Mouse (Mus musculus): Measurements from ENCODE around the gene Nlgn2. TPM values are rescaled to one million over a fixed set of nuclear protein-coding genes. Genes with fewer than 3 reads are reported as not detected.

Nlgn2 gene
- 100 to 1,000 TPM; 220 to 226 TPM for total RNA-seq (2021)
- long read RNA-seq, experiment 1, partial matches to known transcripts, result 0 of 54 reads
- long read RNA-seq, experiment 1, other reads (novel, unspliced or antisense), result 54 of 54 reads
- long read RNA-seq, experiment 2, partial matches to known transcripts, result 1 of 94 reads
- long read RNA-seq, experiment 2, other reads (novel, unspliced or antisense), result 93 of 94 reads

- no peak for DNase-seq (ENCODE audit: low spot score in 2 of 2)
These were observed at the start of gene Nlgn2 for GRCm38 (mm10) chr11:69837604-69837951. Gene Nlgn2 (minus strand): TSS chr11:69837784.

- no peak for DNase-seq (ENCODE audit: low spot score in 2 of 2)
These were observed 49.5 kb upstream of the Nlgn2 start for GRCm38 (mm10) chr11:69886907-69887635.

DNA sequence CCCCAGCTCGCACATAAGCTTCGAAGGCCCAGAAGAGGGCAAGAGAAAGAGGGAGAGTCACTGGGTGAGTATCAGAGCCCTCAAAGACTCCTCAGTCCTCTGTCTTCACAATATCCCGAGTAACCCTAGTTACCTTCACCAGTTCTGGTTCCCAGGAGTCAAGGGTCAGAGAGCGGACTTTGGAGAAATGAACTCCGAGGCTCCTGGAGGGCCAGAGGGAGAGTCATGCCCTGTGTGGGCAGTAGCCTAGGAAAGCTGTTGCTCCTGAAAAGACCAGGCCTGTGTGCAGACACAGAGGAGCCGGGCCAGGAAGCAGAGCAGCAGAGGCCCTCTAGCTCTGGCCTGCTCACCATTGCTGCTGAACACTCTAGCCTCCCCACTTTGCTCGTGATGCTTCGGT lies 47.1 kb upstream of the Nlgn2 start:
- DNase-seq (ENCODE audit: low spot score in 2 of 2), result no peak

DNA sequence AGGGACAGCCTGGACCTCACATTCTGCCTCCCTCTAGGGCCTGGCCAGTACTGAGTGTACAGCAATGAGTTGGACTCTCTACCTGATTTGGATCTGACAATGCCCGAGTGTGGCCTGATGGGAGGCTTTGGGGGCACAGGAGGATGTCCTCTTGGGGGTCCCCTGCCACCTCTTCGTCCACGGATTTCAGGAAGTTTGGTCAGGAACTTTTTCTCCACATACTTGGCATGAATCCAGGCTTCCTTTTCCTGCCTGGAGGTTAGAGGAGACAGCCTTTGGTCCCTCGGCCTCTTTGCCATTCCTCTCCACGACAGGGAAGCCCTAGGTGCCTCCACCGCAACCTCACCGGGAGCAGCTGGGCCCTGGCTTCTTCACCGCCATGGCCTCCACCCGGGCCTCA lies 46.7 kb upstream of the Nlgn2 start:
- DNase-seq (ENCODE audit: low spot score in 2 of 2), result no peak

GRCm38 (mm10) chr11:69883527-69884151 lies 46.1 kb upstream of the Nlgn2 start:
- DNase-seq (ENCODE audit: low spot score in 2 of 2), result no peak

DNA sequence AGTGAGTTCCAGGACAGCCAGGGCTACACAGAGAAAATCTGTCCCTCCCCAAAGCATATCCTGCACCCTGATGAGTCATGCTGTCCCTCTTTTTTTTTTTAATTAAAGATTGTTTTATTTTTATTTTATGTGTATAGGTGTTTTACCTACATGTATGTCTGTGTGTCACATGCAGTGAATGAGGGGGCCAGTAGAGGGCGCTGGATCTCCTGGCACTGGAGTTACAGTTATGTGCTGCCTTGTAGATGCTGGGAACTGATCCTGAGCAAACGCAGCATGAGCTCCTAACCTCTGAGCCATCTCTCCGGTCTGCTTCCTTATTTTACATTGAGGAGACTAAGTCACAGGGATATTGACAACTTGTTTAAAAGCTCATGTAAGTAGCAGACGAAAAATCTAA lies 45.5 kb upstream of the Nlgn2 start:
- no peak for DNase-seq (ENCODE audit: low spot score in 2 of 2)

GRCm38 (mm10) chr11:69881787-69882670 lies 44.4 kb upstream of the Nlgn2 start:
- DNase-seq (ENCODE audit: low spot score in 2 of 2), result no peak

- DNase-seq (ENCODE audit: low spot score in 2 of 2), result peak; percentile 57 to 72
These were observed 43.4 kb upstream of the Nlgn2 start, which contains the start of gene Kctd11 for GRCm38 (mm10) chr11:69880853-69881603. Gene Kctd11 (minus strand): TSS chr11:69881406.

DNA sequence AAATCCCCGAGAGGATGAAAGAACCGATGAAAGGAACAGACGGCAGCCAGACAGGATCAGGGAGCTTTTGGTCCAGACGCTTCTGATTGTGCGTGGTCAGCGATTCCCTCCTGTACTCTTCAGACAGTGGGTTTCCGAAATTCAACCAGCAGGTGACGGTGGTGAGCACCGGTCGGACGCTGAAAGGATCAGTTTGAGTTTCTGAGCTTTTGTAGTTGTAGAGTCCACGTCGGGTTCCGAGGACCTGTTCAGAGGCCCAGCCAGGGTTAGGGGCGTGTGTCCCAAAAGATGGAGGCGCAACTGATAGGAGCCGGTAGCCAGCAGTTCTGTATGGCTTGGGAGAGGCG lies 42.9 kb upstream of the Nlgn2 start:
- peak; percentile 36 to 47 for DNase-seq (ENCODE audit: low spot score in 2 of 2)

GRCm38 (mm10) chr11:69879711-69880110 lies 42.1 kb upstream of the Nlgn2 start:
- no peak for DNase-seq (ENCODE audit: low spot score in 2 of 2)

DNA sequence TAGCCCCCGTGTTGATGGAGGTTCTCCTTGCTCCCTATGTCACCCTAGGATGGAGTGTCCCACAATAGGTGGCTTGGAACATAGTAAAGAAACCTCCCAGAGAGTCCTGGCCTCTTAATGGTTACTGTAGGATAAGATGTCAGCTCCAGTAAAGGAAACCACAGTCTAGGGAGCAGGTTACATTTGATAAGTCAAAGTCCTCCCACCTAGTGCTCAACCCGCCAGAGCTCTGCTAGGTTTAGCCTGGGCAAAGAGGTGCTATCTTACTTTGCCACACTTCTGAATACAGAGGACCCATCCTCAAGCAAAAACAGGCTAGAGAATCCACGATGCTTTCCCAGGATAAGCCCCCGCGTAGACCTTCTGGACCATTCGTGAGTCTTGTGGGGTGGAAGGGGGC lies 41.4 kb upstream of the Nlgn2 start:
- DNase-seq (ENCODE audit: low spot score in 2 of 2), result no peak

- DNase-seq (ENCODE audit: low spot score in 2 of 2), result no peak
These were observed 40.8 kb upstream of the Nlgn2 start for GRCm38 (mm10) chr11:69878399-69878798.

DNA sequence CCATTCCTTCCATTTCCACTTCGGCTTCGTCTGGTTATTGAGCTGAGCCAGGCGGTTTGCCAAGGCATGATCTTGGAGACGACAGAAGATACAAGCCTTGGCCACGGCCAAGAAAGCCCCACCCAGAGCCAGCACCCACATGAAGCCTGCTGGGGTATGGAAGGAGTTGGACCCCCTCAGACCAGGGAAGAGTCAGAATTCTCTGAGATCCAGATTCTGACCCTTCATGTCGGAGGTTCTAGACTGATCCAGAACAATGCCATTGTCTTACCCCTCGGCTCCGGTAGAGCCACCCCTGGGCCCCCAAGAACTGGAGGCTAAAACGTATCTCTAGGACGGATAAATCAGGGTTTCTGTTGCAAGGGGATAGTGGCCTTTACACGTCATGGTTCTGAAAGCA lies 40.3 kb upstream of the Nlgn2 start, which contains the start of gene Tmem95:
Gene Tmem95, minus strand, starts transcription at position 141 of the 400 bp plus-strand sequence.
- DNase-seq (ENCODE audit: low spot score in 2 of 2), result no peak

GRCm38 (mm10) chr11:69876867-69877266 lies 39.3 kb upstream of the Nlgn2 start:
- peak; percentile 81 to 86 for DNase-seq (ENCODE audit: low spot score in 2 of 2)

- DNase-seq (ENCODE audit: low spot score in 2 of 2), result peak; percentile 51 to 63
These were observed 38.6 kb upstream of the Nlgn2 start for GRCm38 (mm10) chr11:69876186-69876585.

DNA sequence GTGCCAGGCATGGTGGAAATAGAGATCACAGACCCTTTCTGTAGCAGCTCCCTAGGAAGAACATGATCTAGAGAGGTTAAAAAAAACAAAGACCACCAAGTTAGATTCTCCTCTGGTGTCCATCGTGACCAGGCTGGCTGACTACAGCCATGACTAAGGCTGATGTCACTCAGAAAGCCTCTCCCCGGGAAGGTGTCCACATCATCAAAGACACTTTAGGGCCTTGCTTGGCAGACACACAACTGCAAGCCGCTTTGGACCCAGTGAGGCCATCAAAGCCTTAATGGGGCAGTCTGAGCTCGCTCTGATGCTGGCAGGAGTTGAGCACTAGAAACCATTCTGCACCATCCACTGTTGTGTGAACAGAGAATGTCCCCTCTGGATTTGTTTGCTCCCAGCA lies 34.9 kb upstream of the Nlgn2 start:
- no peak for DNase-seq (ENCODE audit: low spot score in 2 of 2)

GRCm38 (mm10) chr11:69871822-69872221 lies 34.2 kb upstream of the Nlgn2 start:
- DNase-seq (ENCODE audit: low spot score in 2 of 2), result no peak

- no peak for DNase-seq (ENCODE audit: low spot score in 2 of 2)
These were observed 32.9 kb upstream of the Nlgn2 start for GRCm38 (mm10) chr11:69870289-69871069.

GRCm38 (mm10) chr11:69867335-69867734 lies 29.8 kb upstream of the Nlgn2 start:
- DNase-seq (ENCODE audit: low spot score in 2 of 2), result no peak

- no peak for DNase-seq (ENCODE audit: low spot score in 2 of 2)
These were observed 28.0 kb upstream of the Nlgn2 start for GRCm38 (mm10) chr11:69865561-69865960.
